ENCODE assay signal across 14 mouse cellular contexts in the genomic region with DNA sequence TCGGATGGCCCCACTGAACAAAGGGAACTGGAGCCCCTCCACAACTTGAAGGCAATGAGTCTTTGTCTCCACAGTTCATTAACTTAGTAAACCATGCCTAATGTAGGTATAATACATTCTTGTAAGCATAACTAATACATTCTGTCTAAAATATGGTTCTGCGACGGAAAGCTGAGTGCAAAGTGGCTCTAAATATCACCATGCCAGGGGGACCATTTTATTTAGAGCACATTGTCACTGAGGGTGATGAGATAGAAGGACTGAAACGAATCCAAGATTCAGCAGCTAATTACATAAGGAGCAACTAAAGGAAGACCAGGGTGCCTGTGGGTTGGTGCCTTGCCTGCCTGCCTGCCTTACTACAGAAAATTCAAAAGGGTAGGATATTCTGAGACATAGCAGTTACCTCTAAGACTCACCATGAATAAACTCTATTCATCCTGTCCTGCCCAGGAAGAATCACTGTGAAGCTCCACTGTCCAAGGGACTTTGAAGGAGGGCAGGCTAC.
"Had no signal": no experiment of that assay in that cellular context is flagged by ENCODE, and none has a peak within 500 bp of the region (broad histone marks: within the 10 kb centered on the region; RNA-seq: fewer than 3 reads in every experiment).

No protein-coding gene starts in this region.

- ATAC-seq: liver, postnatal 0 days; lung, postnatal 0 days; midbrain, embryonic 13.5 days had no signal

- H3K9me3 ChIP-seq: limb, embryonic 12.5 days; limb, embryonic 15.5 days had no signal

- H3K27me3 ChIP-seq: limb, embryonic 12.5 days; limb, embryonic 15.5 days; midbrain, embryonic 13.5 days had no signal

- H3K4me3 ChIP-seq: limb, embryonic 12.5 days; limb, embryonic 15.5 days; midbrain, embryonic 13.5 days had no signal

- H3K4me2 ChIP-seq: limb, embryonic 12.5 days; limb, embryonic 15.5 days; liver, embryonic 11.5 days; lung, embryonic 14.5 days; midbrain, embryonic 13.5 days had no signal

- H3K9ac ChIP-seq: limb, embryonic 12.5 days; limb, embryonic 15.5 days; liver, embryonic 14.5 days; liver, postnatal 0 days; lung, embryonic 14.5 days; midbrain, embryonic 13.5 days had no signal

- H3K36me3 ChIP-seq: limb, embryonic 15.5 days had no signal

- H3K4me1 ChIP-seq: limb, embryonic 15.5 days had no signal

- H3K27ac ChIP-seq: limb, embryonic 12.5 days; limb, embryonic 15.5 days; liver, embryonic 14.5 days; macrophage; midbrain, embryonic 13.5 days had no signal

- DNase-seq: kidney, postnatal 14 days; kidney, postnatal 4 days; left cerebral cortex, postnatal 4 days; liver, postnatal 0 days; lung, embryonic 14.5 days; thymus, adult 18-20 months; thymus, postnatal 36 days had no signal
